Mouse (Mus musculus) kidney, adult 2 months (tissue): ENCODE measurements at regions not wholly inside any gene's neighbourhood (a gene's known extent, or its start where the extent isn't known, plus 50 kb on each side); places are given as distances from the start of the nearest gene placed in this dataset.

Source experiments
- CTCF ChIP-seq: fragments of 200-500 bp; conservative IDR thresholded peaks from 2 replicates; pipeline ENCODE4 v1.5.1; 2011; ENCODE audit warnings: low read depth, mild to moderate bottlenecking, control low read depth, low read length, moderate library complexity, mixed read lengths; ENCODE audit not compliant: insufficient read depth, insufficient read length
- POLR2A ChIP-seq: fragments of 200-500 bp; IDR thresholded peaks from one replicate; pipeline ENCODE4 v1.6.1; 2011; ENCODE audit warnings: low read depth, low read length, control low read depth

- TF ChIP-seq CTCF (no peak), POLR2A (no peak)
Measured at GRCm38 (mm10) chr19:27142181-27142580, 74.1 kb upstream of the Vldlr start.
